Mouse (Mus musculus): ENCODE data around the gene Tnn. TPM values are rescaled to one million over a fixed set of nuclear protein-coding genes. Genes with fewer than 3 reads are reported as not detected.

The Tnn gene
- total RNA-seq, 2 experiments from 2014 or later, result 0.37 to 0.48 TPM

DNA sequence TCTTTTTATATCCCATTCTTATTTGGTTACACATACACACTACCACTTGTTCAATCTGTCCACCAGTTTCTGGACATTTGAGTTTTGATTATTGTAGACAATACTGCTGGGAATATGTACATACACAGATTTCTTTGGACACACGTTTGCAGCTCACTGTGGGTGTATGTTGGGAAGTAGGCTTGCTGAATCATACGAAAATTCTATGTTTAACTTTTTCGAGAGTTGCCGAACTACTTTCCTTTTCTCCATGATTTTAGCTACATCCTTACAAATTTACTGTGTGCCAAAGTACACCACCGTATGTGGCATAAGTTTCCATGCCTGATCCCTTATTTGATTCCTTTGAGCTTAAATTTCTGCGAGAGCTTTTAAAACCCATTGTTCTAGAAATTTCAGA lies 102.5 kb downstream of the Tnn start:
- intact Hi-C loops (cut with DNase I), result no loop called here
- TF ChIP-seq CTCF (IDR thresholded peaks at IDR 0.05), result no peak
- DNase-seq (ENCODE audit: extremely low spot score in 1 of 2, low spot score in 2 of 2), result no peak
- no peak overlapping the region for H3K27ac ChIP-seq
- H3K4me3 ChIP-seq, result no peak overlapping the region

DNA sequence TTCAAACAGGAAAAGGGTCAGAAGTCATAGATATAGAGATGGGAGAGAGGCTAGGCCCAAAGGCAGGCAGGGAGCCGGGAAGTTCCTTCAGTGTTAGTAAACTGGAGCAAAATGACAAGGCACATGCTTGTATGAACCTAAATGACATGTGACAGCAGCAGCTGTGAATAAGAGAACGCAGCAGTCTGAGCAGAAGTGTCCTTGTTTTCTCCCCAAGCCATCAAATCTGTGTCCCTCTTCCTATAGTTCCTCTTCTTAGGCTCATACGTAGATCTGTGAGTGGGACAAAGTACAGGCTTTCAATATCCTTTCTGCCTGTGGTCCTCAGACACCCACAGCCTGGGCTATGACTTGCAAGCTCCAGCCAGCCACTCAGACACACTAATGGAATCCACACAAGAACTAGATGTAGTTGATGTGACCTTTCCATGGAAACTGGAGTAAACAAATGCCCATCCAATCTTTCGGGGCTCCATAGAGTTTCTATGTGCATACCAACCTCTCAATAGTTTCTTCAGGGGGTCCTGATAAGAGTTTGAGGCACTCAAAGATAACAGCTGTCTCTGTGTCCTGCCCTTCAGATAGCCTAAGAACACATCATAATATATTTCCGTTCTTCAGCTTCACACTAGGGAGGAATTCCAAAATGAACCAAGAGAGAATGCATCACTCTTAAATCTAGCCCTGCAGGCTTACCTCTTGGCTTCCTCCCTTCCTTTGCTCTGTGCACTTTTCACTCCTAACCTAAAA lies 104.1 kb downstream of the Tnn start:
- no peak overlapping the region for H3K27ac ChIP-seq
- no peak overlapping the region for H3K4me3 ChIP-seq
- TF ChIP-seq CTCF (IDR thresholded peaks at IDR 0.05), result no peak
- intact Hi-C loops (cut with DNase I), result no loop called here
- no peak for DNase-seq (ENCODE audit: extremely low spot score in 1 of 2, low spot score in 2 of 2)

DNA sequence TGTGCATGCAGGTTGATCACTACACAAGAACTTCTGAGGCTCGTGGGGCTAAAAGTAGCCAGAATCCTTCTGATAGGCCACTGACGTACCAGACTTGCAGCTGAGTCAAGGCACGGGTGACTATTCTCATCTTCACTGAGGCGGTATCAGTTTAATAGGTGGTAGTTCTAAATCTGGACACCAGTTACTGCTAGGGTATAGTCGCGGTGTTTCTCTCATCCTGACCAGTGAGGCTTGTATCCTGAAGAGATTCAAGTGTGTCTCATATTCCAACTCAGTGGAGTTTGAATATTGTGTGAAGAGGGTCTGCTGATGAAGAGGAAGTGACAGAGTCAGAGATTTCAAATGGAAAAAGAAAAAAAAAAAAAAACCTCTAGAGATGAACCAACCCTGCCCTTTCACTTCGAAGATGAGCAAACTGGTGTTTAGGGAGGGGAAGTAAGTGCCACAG lies 105.9 kb downstream of the Tnn start:
- DNase-seq (ENCODE audit: extremely low spot score in 1 of 2, low spot score in 2 of 2), result no peak
- H3K27ac ChIP-seq, result no peak overlapping the region
- intact Hi-C loops (cut with DNase I), result no loop called here
- H3K4me3 ChIP-seq, result no peak overlapping the region
- no peak for TF ChIP-seq CTCF (IDR thresholded peaks at IDR 0.05)

DNA sequence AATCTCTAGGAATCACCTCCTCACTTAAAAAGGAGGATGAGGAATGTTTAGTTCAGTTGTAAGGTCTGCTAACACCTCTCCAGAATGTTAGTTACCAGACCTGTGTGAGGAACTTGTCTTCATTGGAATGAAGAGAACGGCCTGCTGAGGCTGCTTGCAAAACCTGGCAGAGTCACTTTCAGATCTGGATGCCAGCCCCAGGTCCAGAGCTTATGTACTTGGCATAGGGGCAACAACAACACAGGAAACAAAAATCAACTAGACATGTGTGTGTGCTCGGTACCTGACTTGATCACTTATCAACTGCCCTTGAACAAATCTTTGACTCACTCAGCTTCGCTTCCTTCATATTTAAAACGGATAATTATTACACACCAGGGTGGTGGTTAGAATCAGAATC lies 106.6 kb downstream of the Tnn start:
- no peak for DNase-seq (ENCODE audit: extremely low spot score in 1 of 2, low spot score in 2 of 2)
- Histone ChIP-seq H3K27ac (no peak overlapping the region), H3K4me3 (no peak overlapping the region)
- intact Hi-C loops (cut with DNase I), result no loop called here
- TF ChIP-seq CTCF (IDR thresholded peaks at IDR 0.05), result no peak

DNA sequence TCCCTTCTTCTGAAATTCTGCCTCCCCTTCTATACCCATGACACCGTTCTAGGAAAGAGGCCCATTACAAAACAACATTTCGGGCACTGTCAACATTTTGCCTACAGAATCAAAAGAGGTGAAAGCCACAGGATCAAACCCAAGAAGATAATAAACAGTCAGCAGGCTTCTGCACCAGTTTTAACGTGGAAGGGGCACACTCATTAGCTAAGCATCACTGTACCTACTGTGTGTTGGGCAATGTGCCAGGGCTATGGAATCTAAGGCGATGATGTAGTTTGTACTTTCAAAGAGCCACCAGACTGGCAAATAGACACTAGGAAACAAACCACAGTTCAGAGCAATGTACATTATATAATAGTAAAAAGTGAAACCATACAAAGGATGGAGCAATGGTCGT lies 107.4 kb downstream of the Tnn start:
- no peak for DNase-seq (ENCODE audit: extremely low spot score in 1 of 2, low spot score in 2 of 2)
- Histone ChIP-seq H3K4me3 (no peak overlapping the region), H3K27ac (no peak overlapping the region)
- TF ChIP-seq CTCF (IDR thresholded peaks at IDR 0.05), result no peak
- intact Hi-C loops (cut with DNase I), result no loop called here

DNA sequence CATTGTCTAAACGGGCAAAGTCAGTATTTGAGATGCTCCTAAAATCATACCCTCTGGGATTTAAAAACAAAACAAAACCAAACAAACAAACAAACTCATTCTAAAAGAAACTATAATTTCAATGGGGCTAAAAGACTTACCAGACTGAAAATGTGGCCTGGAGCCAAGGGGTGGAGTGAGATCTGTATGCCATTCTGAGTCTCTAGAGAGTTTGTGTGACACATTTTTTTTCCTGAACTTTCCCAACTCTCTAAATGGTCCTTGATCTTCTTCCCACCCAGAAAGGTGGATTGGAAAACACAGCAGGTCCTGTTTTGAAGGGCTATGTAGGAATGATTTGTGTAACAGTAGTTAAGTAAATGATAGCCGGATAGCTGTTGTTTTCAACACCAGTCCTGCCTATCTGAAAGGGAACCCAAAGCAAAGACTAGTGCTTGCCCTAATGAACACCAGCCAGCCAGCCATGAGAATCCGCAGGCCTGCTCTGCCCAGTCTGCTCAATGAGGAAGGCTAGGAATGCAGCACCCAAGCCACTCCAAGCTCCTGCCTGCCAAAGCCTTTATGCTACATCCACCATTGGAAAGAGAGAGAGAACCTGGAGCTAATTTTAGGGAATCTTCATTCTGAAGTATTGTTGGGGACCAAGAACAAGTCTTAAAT lies 108.2 kb downstream of the Tnn start:
- DNase-seq (ENCODE audit: extremely low spot score in 1 of 2, low spot score in 2 of 2), result no peak
- no peak for TF ChIP-seq CTCF (IDR thresholded peaks at IDR 0.05)
- intact Hi-C loops (cut with DNase I), result no loop called here
- peak overlapping the region; percentile 51 for H3K4me3 ChIP-seq
- H3K27ac ChIP-seq, result no peak overlapping the region

DNA sequence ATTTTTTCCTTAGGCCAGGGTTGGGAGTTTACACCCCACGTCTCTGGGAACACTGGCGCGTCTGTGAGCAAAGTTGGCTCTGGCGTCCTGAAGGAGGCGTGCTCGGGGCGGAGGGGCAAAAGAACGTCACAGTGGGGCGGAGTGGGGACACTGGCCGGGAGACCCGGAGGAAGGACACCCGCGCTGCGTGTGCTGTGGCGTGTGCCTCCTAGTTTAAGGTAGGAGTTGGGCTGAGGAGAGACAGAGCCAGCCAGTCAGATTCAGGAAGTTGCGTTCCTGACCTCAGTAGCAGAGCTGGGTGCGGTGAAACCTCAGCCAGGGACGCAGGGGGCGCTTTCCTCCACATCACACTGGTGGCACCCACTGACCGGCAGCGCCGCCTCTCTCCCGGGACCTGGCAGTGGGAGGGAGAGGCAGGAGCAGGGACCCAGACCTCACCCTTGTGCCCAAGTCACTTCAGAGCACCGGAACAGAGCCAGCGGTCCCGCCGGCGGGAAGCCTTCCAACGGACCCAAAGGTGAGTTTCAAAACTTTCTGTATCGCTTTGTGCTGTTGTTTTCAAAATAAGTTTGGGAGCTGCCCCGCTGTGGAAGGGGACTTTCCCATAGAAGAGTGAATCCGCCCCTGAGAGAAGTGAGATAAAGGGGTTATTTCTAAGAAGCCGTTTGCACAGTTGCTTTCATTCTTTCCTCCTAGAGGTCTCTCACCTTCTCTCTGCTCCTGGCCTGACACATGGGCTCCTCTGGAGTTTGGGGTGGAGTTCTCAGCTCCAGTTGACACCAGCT lies 109.0 kb downstream of the Tnn start, which contains the start of gene 4930523C07Rik:
Gene 4930523C07Rik, plus strand, starts transcription at position 146 of the 785 bp plus-strand sequence.
- intact Hi-C loops (cut with DNase I), result no loop called here
- Histone ChIP-seq H3K4me3 (peak within 1 kb of the TSS; percentile 51), H3K27ac (peak within 1 kb of the TSS; percentile 49; the same call in 1 of the 2 replicates)
- DNase-seq (ENCODE audit: extremely low spot score in 1 of 2, low spot score in 2 of 2), result peak in 1 of 2 experiments; percentile 22
- peak; percentile 37 for TF ChIP-seq CTCF (IDR thresholded peaks at IDR 0.05)

DNA sequence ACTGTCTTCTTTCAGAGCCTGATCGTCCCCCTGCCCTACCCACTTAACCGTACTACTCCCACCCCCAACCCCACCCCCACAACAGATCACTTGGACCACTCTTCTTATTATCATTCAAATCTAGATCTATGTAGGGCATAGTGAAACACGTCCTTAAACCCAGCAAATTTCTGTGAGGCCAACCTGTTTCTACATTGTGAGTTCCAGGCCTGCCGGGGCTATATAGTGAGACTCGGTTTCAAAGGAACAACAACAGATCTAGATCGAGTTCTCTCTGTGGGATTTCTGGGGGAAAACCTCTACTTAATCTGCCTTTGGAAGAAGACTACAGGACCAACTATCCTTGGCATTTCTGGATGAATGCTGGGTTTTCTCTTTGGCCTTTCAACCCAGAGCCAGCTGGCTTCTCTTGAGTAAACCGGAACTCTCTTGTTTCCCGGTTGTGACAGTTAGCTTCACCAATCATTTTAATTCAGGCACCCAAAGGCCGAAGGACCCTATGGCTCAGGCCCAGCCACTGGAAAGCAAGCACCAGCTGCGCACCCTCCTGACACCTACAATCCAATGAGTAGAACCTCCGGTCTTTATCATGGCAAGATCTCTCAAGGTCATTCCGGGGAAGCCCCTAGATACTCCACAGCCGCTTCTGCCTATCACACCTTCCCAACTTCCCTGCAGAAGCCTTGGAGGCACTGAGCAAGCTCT lies 110.0 kb downstream of the Tnn start:
- intact Hi-C loops (cut with DNase I), result no loop called here
- TF ChIP-seq CTCF (IDR thresholded peaks at IDR 0.05), result no peak

DNA sequence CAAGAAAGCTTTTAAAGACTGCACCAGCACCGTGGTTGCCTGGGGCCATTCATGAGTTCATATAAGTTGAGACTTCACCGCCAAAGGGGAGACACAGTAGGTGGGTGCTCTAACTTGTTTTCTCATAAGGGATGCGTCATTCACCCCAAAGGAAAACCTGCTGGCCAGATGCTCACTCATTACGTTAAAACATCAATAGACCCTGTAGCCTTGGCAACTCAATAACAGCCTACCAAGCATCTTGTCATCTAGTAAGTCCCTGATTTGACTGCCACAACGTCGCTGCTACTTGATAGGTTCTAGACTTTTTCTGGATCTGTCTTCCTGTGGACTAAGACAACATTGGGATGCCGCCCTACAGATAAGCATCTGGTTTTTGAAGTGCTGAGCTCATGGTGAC lies 111.0 kb downstream of the Tnn start:
- intact Hi-C loops (cut with DNase I), result no loop called here
- DNase-seq (ENCODE audit: extremely low spot score in 1 of 2, low spot score in 2 of 2), result no peak
- TF ChIP-seq CTCF (IDR thresholded peaks at IDR 0.05), result no peak

More for the DNA sequence above, 110.0 kb downstream of the Tnn start:
- H3K27ac ChIP-seq, result no peak overlapping the region
- DNase-seq (ENCODE audit: extremely low spot score in 1 of 2, low spot score in 2 of 2), result no peak
- no peak overlapping the region for H3K4me3 ChIP-seq

DNA sequence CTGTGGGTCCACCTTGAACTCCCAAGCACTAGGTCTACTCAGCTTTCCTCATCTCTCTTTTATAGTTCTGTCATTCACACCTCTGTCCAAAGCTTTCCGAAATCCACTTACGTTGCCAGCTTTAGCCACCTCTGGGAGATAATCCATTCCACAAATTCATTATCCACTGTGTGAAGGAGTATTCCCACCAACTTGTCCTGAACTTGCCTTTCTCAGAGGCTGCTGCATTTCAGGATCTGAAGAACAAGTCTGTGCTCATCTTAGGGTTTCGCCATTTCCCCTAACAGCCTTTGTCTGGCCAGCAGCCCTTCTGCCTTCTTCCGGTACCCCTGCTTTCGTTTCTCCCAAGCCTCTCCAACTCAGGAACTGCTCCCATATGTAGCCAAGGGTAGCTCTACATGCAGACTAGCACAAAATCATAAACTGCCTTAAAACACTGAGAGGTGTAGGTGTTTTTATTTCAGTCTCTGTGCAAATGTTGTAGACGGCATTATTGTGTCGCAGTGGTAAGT lies 112.1 kb downstream of the Tnn start:
- no peak overlapping the region for H3K27ac ChIP-seq
- no peak for DNase-seq (ENCODE audit: extremely low spot score in 1 of 2, low spot score in 2 of 2)
- intact Hi-C loops (cut with DNase I), result no loop called here
- TF ChIP-seq CTCF (IDR thresholded peaks at IDR 0.05), result no peak
- no peak overlapping the region for H3K4me3 ChIP-seq

More for the DNA sequence above, 111.0 kb downstream of the Tnn start:
- no peak overlapping the region for H3K4me3 ChIP-seq
- no peak overlapping the region for H3K27ac ChIP-seq

DNA sequence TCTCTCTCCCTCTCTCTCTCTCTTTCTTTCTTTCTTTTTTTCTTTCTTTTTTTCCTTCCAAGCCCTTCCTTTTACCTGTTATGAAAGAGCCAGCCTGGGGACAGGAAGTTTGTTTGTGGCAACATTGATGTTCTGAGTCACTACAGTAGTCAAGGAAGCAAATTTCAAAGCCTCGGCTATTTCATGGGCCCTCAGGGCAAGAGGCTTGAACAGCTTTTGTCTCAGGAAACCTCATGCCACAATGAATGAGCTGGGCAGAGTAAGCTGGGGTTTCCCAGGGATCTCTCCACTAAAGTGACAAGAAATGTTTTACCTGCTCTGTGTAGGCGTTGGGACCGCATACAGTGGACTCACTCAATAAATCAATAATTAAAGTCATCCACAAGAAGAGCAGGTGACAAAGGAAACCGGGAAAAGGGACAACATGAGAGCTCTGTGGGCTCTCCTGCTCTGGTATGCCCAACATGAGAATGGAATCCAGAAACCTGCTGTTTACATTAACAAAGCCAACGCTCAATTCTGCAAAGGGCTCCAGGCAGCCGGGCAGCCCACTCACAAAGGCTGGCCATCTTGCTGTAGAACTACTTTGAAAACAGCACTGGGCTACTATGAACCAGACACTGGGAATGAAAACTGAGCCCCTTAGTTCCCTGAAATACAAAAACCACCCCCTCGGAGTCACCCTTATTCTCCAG lies 113.3 kb downstream of the Tnn start:
- no peak for DNase-seq (ENCODE audit: extremely low spot score in 1 of 2, low spot score in 2 of 2)
- Histone ChIP-seq H3K4me3 (no peak overlapping the region), H3K27ac (no peak overlapping the region)
- no peak for TF ChIP-seq CTCF (IDR thresholded peaks at IDR 0.05)
- intact Hi-C loops (cut with DNase I), result no loop called here
